Mouse (Mus musculus) stomach, postnatal 0 days (tissue): Measurements from ENCODE around the gene Krt83.

Experiments
- CTCF ChIP-seq: IDR thresholded peaks from 2 replicates; pipeline ENCODE4 v1.5.1; 2016; ENCODE audit warnings: antibody characterized with exemption, low read depth, mild to moderate bottlenecking, moderate library complexity
- EP300 ChIP-seq: optimal IDR thresholded peaks from 2 replicates; pipeline ENCODE3; 2016; ENCODE audit warnings: antibody characterized with exemption

- TF ChIP-seq CTCF (no peak), EP300 (no peak)
Measured at GRCm38 (mm10) chr15:101491431-101491830, at the start of gene Krt83.
